Mouse (Mus musculus): ENCODE data around the gene Fgr. TPM values are rescaled to one million over a fixed set of nuclear protein-coding genes. Genes with fewer than 3 reads are reported as not detected.
"Not testable (repeated sequence)": the region's sequence is repeated elsewhere in the genome, so short reads cannot be mapped to it uniquely, and the experiment has no call there.

Gene Fgr
- polyA plus RNA-seq, 1 experiment from 2014 or later = 0.19 TPM

- WGBS = 38% methylated on average over 6 of the region's 6 CpGs
- peaks cover 40% of the 10 kb centered on the region for H3K4me1 ChIP-seq
- peaks cover 19% of the 10 kb centered on the region for H3K27me3 ChIP-seq
- ATAC-seq (ENCODE audit: low FRiP score, low read depth); H3K4me2 ChIP-seq (replicated peaks); H3K4me3 ChIP-seq; H3K9ac ChIP-seq; H3K9me3 ChIP-seq; H3K36me3 ChIP-seq; H3K27ac ChIP-seq: not testable (repeated sequence)
Observed at GRCm38 (mm10) chr4:133005885-133006451, 32.1 kb downstream of the Fgr start.

DNA sequence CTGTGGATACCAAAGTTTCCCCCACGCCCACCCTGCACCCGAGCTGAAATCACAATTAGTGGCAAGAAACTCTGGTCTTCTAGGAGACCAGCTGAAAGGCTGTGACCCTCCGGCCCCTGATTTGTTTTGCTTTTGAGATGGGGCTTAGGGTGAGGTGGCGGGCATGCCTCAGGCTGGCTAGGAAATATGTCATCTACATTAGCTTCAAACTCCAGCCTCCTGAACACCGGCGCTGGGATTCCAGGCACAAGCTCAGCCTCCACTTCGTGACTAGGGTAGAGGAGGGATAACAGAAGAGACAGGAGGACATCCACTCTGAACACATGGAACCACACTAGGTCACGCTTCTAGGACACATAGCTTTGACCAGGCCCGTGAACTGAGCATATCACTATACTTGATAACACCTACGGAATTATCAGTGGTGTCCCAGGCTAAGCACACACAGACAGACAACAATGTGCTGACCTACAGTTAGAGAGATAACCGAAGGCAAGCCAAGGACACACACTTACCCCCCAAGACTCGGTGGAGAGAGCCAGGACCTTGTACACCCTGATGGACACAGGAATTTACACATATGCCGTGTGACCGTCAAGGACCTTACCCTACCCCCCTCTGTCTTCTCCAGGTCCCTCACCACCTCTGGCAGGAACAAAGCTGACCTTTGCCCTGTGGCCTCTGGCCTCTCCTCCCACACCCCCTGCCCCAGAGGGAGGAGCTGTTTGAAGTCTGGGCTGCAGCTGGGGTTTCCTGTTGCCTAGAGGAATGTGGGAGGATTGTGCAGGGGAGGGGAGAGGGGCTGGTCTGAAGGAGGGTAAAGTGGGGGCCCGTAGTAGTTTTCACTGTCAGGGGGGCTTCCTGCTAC, 33.9 kb downstream of the Fgr start:
- Histone ChIP-seq H3K9ac (no peak overlapping the region), H3K9me3 (no peaks in the 10 kb centered on the region), H3K36me3 (no peaks in the 10 kb centered on the region), H3K4me2 (replicated peaks) (no peak overlapping the region), H3K4me1 (peaks cover 27% of the 10 kb centered on the region), H3K4me3 (no peak overlapping the region), H3K27me3 (peaks cover 19% of the 10 kb centered on the region), H3K27ac (no peak overlapping the region)
- no peak for ATAC-seq (ENCODE audit: low FRiP score, low read depth)
- 26% methylated on average over 15 of the region's 15 CpGs for WGBS

- Histone ChIP-seq H3K9me3 (no peaks in the 10 kb centered on the region), H3K27me3 (peaks cover 19% of the 10 kb centered on the region), H3K4me3 (no peak overlapping the region), H3K4me2 (replicated peaks) (no peak overlapping the region), H3K27ac (no peak overlapping the region), H3K36me3 (no peaks in the 10 kb centered on the region), H3K4me1 (peaks cover 30% of the 10 kb centered on the region), H3K9ac (no peak overlapping the region)
- no peak for ATAC-seq (ENCODE audit: low FRiP score, low read depth)
- 0% methylated on average over 4 of the region's 4 CpGs for WGBS
Observed at GRCm38 (mm10) chr4:133009131-133009530, 35.2 kb downstream of the Fgr start.

GRCm38 (mm10) chr4:133009676-133010075, 35.8 kb downstream of the Fgr start:
- Histone ChIP-seq H3K27ac (no peak overlapping the region), H3K27me3 (peaks cover 19% of the 10 kb centered on the region), H3K4me1 (peaks cover 35% of the 10 kb centered on the region), H3K9ac (no peak overlapping the region), H3K4me2 (replicated peaks) (no peak overlapping the region), H3K4me3 (no peak overlapping the region), H3K36me3 (no peaks in the 10 kb centered on the region), H3K9me3 (no peaks in the 10 kb centered on the region)
- WGBS = 65% methylated on average over 5 of the region's 5 CpGs
- ATAC-seq (ENCODE audit: low FRiP score, low read depth) = no peak

- Histone ChIP-seq H3K4me1 (peaks cover 45% of the 10 kb centered on the region), H3K4me3 (peak overlapping the region; percentile 96), H3K27ac (no peak overlapping the region), H3K9ac (peak overlapping the region; percentile 99), H3K36me3 (no peaks in the 10 kb centered on the region), H3K9me3 (no peaks in the 10 kb centered on the region), H3K4me2 (replicated peaks) (peak overlapping the region; percentile 98), H3K27me3 (peaks cover 19% of the 10 kb centered on the region)
- WGBS = 2% methylated on average over 17 of the region's 17 CpGs
- ATAC-seq (ENCODE audit: low FRiP score, low read depth) = no peak
Observed at GRCm38 (mm10) chr4:133010611-133011010, 36.7 kb downstream of the Fgr start.

GRCm38 (mm10) chr4:133011028-133011820, 37.3 kb downstream of the Fgr start, which contains the start of gene Ahdc1:
Ahdc1 (plus strand) TSS chr4:133011260.
- H3K27me3 ChIP-seq = peaks cover 19% of the 10 kb centered on the region
- H3K4me3 ChIP-seq = peak within 1 kb of the TSS; percentile 96
- H3K4me1 ChIP-seq = peaks cover 51% of the 10 kb centered on the region
- peak within 1 kb of the TSS; percentile 99 for H3K9ac ChIP-seq
- ATAC-seq (ENCODE audit: low FRiP score, low read depth) = peak; percentile 85
- WGBS = under 1% methylated on average over 60 of the region's 66 CpGs
- H3K4me2 ChIP-seq (replicated peaks) = peak within 1 kb of the TSS; percentile 98
- peak within 1 kb of the TSS; percentile 95 for H3K27ac ChIP-seq
- no peaks in the 10 kb centered on the region for H3K9me3 ChIP-seq
- H3K36me3 ChIP-seq = no peaks in the 10 kb centered on the region

- H3K27me3 ChIP-seq = peaks cover 19% of the 10 kb centered on the region
- H3K27ac ChIP-seq = peak overlapping the region; percentile 95
- peak overlapping the region; percentile 96 for H3K4me3 ChIP-seq
- under 1% methylated on average over 72 of the region's 84 CpGs for WGBS
- no peaks in the 10 kb centered on the region for H3K36me3 ChIP-seq
- H3K9ac ChIP-seq = peak overlapping the region; percentile 99
- H3K9me3 ChIP-seq = no peaks in the 10 kb centered on the region
- H3K4me2 ChIP-seq (replicated peaks) = peak overlapping the region; percentile 98
- ATAC-seq (ENCODE audit: low FRiP score, low read depth) = 0 out of 2 replicates have a peak, but pooled peaks have one; percentile 3
- H3K4me1 ChIP-seq = peaks cover 60% of the 10 kb centered on the region
Observed at GRCm38 (mm10) chr4:133011821-133012775, 38.2 kb downstream of the Fgr start.

DNA sequence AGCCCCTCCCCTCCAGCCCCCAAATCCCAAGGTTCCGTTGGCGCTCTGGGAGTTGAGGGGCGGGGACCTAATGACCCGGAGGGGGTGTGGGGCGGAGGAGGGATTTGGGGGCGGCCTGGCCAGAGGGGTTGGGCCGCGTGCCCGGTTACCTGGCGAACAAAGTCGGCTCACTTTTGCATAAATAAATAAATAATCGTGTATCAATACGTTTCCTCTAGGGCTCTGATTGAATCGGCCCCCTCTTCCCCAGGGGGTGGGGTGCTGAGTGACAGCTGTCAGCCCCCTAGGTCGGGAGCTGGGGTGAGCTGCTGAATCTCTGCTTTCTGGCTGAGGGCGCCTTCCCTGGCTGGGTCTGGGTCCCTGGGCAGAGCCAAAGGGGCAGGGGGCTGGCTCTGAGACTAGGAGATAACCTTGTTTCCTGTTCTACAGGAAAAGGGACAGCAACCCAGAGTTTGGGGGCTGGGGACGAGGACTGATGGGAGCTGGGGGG, 38.9 kb downstream of the Fgr start:
- H3K9me3 ChIP-seq = no peaks in the 10 kb centered on the region
- H3K27me3 ChIP-seq = peaks cover 19% of the 10 kb centered on the region
- peak overlapping the region; percentile 95 for H3K27ac ChIP-seq
- H3K9ac ChIP-seq = peak overlapping the region; percentile 99
- ATAC-seq (ENCODE audit: low FRiP score, low read depth) = 0 out of 2 replicates have a peak, but pooled peaks have one; percentile 4
- H3K4me3 ChIP-seq = peak overlapping the region; percentile 96
- H3K4me2 ChIP-seq (replicated peaks) = peak overlapping the region; percentile 98
- H3K4me1 ChIP-seq = peaks cover 67% of the 10 kb centered on the region
- H3K36me3 ChIP-seq = no peaks in the 10 kb centered on the region
- 1% methylated on average over 16 of the region's 17 CpGs for WGBS

- 2% methylated on average over 18 of the region's 18 CpGs for WGBS
- Histone ChIP-seq H3K9me3 (no peaks in the 10 kb centered on the region), H3K36me3 (peaks cover 6% of the 10 kb centered on the region), H3K4me2 (replicated peaks) (peak overlapping the region; percentile 98), H3K4me1 (peaks cover 68% of the 10 kb centered on the region), H3K27ac (peak overlapping the region; percentile 95), H3K9ac (peak overlapping the region; percentile 99), H3K4me3 (peak overlapping the region; percentile 96), H3K27me3 (peaks cover 15% of the 10 kb centered on the region)
- ATAC-seq (ENCODE audit: low FRiP score, low read depth) = peak; percentile 26
Observed at GRCm38 (mm10) chr4:133013266-133013891, 39.5 kb downstream of the Fgr start.

DNA sequence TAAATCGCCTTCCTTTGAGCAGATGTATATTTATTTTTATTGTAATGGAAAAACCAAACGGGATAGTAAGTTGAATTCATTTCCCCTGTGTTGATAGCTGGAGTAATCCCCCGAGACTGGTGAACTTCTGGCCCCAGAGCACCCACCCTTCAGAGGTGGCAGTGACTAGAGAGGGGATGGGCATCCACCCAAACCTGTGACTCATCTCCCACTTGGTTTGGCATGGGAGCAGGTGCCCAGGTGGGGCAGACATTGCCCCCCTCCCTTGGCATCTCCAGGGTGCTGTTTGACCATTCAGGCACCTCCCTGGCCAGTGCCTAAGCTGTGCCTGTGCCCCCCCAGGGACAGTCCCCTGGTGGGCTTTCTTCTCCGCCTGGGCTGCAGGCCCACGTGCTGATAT, 40.2 kb downstream of the Fgr start:
- H3K27ac ChIP-seq = peak overlapping the region; percentile 95; the same call in 1 of the 2 replicates
- WGBS = 19% methylated on average over 5 of the region's 5 CpGs
- peaks cover 15% of the 10 kb centered on the region for H3K27me3 ChIP-seq
- peaks cover 74% of the 10 kb centered on the region for H3K4me1 ChIP-seq
- H3K4me2 ChIP-seq (replicated peaks) = peak overlapping the region; percentile 98
- H3K4me3 ChIP-seq = peak overlapping the region; percentile 96
- peaks cover 9% of the 10 kb centered on the region for H3K36me3 ChIP-seq
- no peaks in the 10 kb centered on the region for H3K9me3 ChIP-seq
- ATAC-seq (ENCODE audit: low FRiP score, low read depth) = no peak
- H3K9ac ChIP-seq = peak overlapping the region; percentile 50
